Mouse (Mus musculus) stomach, embryonic 16.5 days (tissue): ENCODE data around the gene Arvcf. TPM values are rescaled to one million over a fixed set of nuclear protein-coding genes. Genes with fewer than 3 reads are reported as not detected.

Experiments used
- ATAC-seq: fragments of 200-750 bp; cut with Nextera tagmentation; 2 replicates; pipeline ENCODE4 v1.8.0; 2017; ENCODE audit warnings: moderate number of reproducible peaks, moderate TSS enrichment; ENCODE audit not compliant: insufficient read depth, low FRiP score
- H3K27ac ChIP-seq: fragments of 300-500 bp; sonication (generic); 2 replicates; pipeline ENCODE4 v1.5.1; 2014; ENCODE audit warnings: low read length
- H3K27me3 ChIP-seq: fragments of 300-500 bp; sonication (generic); 2 replicates; pipeline ENCODE4 v1.6.1; 2014; ENCODE audit warnings: low read length, control low read depth, mixed read lengths; ENCODE audit not compliant: control insufficient read depth, insufficient read depth
- H3K36me3 ChIP-seq: fragments of 300-500 bp; sonication (generic); 2 replicates; pipeline ENCODE4 v1.6.1; 2014; ENCODE audit warnings: low read length; ENCODE audit not compliant: control insufficient read depth, insufficient read depth
- H3K4me1 ChIP-seq: fragments of 300-500 bp; sonication (generic); 2 replicates; pipeline ENCODE4 v1.6.1; 2014; ENCODE audit warnings: low read length, control low read depth, mixed read lengths; ENCODE audit not compliant: control insufficient read depth, insufficient read depth
- H3K4me2 ChIP-seq: fragments of 300-500 bp; sonication (generic); 2 replicates; pipeline ENCODE4 v1.6.1; 2014; ENCODE audit warnings: low read depth, low read length, mixed read lengths
- H3K4me3 ChIP-seq: fragments of 300-500 bp; sonication (generic); replicated peaks from 2 replicates; pipeline ENCODE4 v1.5.1; 2014; ENCODE audit warnings: mild to moderate bottlenecking, low read length
- H3K9ac ChIP-seq: fragments of 300-500 bp; sonication (generic); 2 replicates; pipeline ENCODE4 v1.6.1; 2014; ENCODE audit warnings: low read length
- H3K9me3 ChIP-seq: fragments of 300-500 bp; sonication (generic); replicated peaks from 2 replicates; pipeline ENCODE4 v1.6.1; 2016; ENCODE audit warnings: low read length, control low read depth; ENCODE audit not compliant: control insufficient read depth
- WGBS: fragments of 180-500 bp; shearing (Covaris S2); extraction: QIAGEN DNeasy Blood & Tissue Kit; methylation state at CpG from one replicate; pipeline ENCODE4 v1.1.7; 2014; 5-methylcytosine and 5-hydroxymethylcytosine counted together
- polyA plus RNA-seq: library from polyadenylated mRNA; unstranded; fragments of >200 nt; fragmentation: Nextera tagmentation; extraction: Ambion mirVana; gene quantifications from 2 replicates; pipeline ENCODE4 v1.2.1, GENCODE M21; 2015

The Arvcf gene
- polyA plus RNA-seq, 1 experiment from 2014 or later, result 25.3 TPM

GRCm38 (mm10) chr16:18395620-18396036, 47.6 kb downstream of the Arvcf start:
- 32% methylated on average over 6 of the region's 7 CpGs for WGBS
- peak overlapping the region; percentile 54 for H3K27ac ChIP-seq
- no peaks in the 10 kb centered on the region for H3K9me3 ChIP-seq
- 0 out of 2 replicates have a peak overlapping the region, but pooled peaks have one; percentile 19 for H3K4me2 ChIP-seq
- ATAC-seq, result no peak
- H3K4me1 ChIP-seq, result peaks cover 42% of the 10 kb centered on the region
- H3K4me3 ChIP-seq, result no peak overlapping the region
- no peaks in the 10 kb centered on the region for H3K27me3 ChIP-seq
- 0 out of 2 replicates have a peak overlapping the region, but pooled peaks have one; percentile 3 for H3K9ac ChIP-seq
- H3K36me3 ChIP-seq, result no peaks in the 10 kb centered on the region

- no peak overlapping the region for H3K4me2 ChIP-seq
- peaks cover 42% of the 10 kb centered on the region for H3K4me1 ChIP-seq
- 62% methylated on average over 2 of the region's 2 CpGs for WGBS
- no peaks in the 10 kb centered on the region for H3K36me3 ChIP-seq
- no peak for ATAC-seq
- H3K9ac ChIP-seq, result peak overlapping the region; percentile 7; the same call in 1 of the 2 replicates
- H3K4me3 ChIP-seq, result no peak overlapping the region
- no peaks in the 10 kb centered on the region for H3K27me3 ChIP-seq
- no peaks in the 10 kb centered on the region for H3K9me3 ChIP-seq
- H3K27ac ChIP-seq, result peak overlapping the region; percentile 54
These were observed 48.2 kb downstream of the Arvcf start for GRCm38 (mm10) chr16:18396201-18396600.

DNA sequence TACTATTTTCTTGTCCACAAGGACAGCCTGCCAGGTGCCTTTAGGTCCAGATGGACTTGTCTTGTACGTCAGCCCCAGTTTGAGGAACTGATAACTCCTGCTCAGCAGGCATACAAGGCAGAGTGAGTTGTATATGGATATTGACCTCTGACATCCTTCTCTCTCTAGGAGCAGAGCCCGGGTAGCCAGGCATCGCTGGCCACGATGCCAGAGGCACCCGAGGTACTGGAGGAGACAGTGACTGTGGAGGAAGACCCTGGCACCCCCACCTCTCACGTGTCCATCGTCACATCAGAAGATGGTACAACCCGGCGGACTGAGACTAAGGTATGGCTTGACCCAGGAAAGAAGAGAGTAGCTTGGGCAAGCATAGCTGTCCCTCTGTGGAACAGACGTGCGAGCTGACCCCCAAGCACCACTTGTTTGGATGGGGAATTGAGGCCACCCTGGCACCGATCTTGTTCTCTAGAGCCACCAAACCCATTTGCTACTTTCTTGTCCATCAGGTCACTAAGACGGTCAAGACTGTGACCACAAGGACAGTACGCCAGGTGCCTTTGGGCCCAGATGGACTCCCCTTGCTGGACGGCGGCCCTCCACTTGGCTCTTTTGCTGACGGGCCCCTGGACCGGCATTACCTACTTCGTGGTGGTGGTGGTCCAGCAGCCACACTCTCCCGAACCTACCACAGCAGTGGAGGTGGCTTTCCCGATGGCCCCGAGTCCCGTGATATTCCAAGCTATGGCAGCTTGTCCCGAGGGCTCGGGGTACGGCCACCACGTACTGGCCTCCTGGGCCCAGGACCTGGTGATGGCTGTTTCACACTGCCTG, 49.0 kb downstream of the Arvcf start:
- Histone ChIP-seq H3K4me2 (no peak overlapping the region), H3K4me1 (peaks cover 39% of the 10 kb centered on the region), H3K9me3 (no peaks in the 10 kb centered on the region), H3K27ac (no peak overlapping the region), H3K4me3 (no peak overlapping the region), H3K9ac (peak overlapping the region; percentile 7; the same call in 1 of the 2 replicates), H3K27me3 (no peaks in the 10 kb centered on the region), H3K36me3 (no peaks in the 10 kb centered on the region)
- 95% methylated on average over 27 of the region's 27 CpGs for WGBS
- no peak for ATAC-seq

DNA sequence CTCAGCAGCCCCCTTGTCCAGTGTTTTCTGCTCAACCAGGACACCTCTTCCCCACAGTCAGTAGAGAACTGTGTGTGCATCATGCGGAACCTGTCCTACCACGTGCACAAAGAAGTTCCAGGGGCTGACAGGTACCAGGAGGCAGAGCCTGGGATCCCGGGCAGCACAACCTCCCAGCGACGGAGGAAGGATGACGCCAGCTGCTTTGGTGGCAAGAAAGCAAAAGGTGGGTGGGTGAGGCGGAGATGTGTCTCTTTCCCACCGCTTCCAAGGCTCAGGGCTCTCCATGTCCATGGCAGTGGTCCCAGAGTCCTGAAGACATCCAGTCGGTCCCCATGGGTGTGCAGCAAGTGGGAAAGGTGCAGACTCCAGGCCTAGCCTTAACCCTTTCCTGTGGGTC, 52.0 kb downstream of the Arvcf start:
- no peaks in the 10 kb centered on the region for H3K27me3 ChIP-seq
- ATAC-seq, result no peak
- WGBS, result 66% methylated on average over 9 of the region's 9 CpGs
- H3K4me3 ChIP-seq, result no peak overlapping the region
- H3K27ac ChIP-seq, result no peak overlapping the region
- H3K4me1 ChIP-seq, result peaks cover 22% of the 10 kb centered on the region
- H3K4me2 ChIP-seq, result no peak overlapping the region
- H3K36me3 ChIP-seq, result 0 out of 2 replicates have a peak, but pooled peaks cover 8% of the 10 kb centered on the region
- H3K9ac ChIP-seq, result no peak overlapping the region
- no peaks in the 10 kb centered on the region for H3K9me3 ChIP-seq

GRCm38 (mm10) chr16:18400472-18401216, 52.7 kb downstream of the Arvcf start:
- 0 out of 2 replicates have a peak, but pooled peaks cover 8% of the 10 kb centered on the region for H3K36me3 ChIP-seq
- H3K4me3 ChIP-seq, result no peak overlapping the region
- WGBS, result 38% methylated on average over 7 of the region's 7 CpGs
- H3K4me1 ChIP-seq, result peaks cover 20% of the 10 kb centered on the region
- H3K9ac ChIP-seq, result no peak overlapping the region
- no peak overlapping the region for H3K27ac ChIP-seq
- no peaks in the 10 kb centered on the region for H3K27me3 ChIP-seq
- peak; percentile 51 for ATAC-seq
- no peak overlapping the region for H3K4me2 ChIP-seq
- no peaks in the 10 kb centered on the region for H3K9me3 ChIP-seq

DNA sequence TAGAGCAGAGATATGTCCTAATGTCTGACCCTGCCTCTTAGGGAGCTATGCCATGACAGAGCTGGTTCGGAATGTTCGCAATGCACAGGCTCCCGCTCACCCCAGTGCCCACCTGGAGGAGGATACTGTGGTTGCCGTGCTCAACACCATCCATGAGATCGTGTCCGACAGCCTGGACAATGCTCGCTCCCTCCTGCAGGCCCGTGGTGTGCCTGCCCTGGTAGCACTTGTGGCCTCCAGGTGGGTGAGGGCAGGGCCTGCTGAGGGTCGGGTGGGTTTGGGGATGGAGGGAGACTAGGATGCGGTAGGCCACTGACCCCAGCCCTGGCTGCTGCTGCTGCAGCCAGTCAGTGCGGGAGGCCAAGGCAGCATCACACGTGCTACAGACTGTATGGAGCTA, 55.3 kb downstream of the Arvcf start:
- Histone ChIP-seq H3K4me3 (no peak overlapping the region), H3K9ac (no peak overlapping the region), H3K4me2 (no peak overlapping the region), H3K27ac (no peak overlapping the region), H3K36me3 (0 out of 2 replicates have a peak, but pooled peaks cover 8% of the 10 kb centered on the region), H3K4me1 (peaks cover 7% of the 10 kb centered on the region; the same call in 1 of the 2 replicates), H3K27me3 (no peaks in the 10 kb centered on the region), H3K9me3 (no peaks in the 10 kb centered on the region)
- WGBS, result 91% methylated on average over 12 of the region's 12 CpGs
- ATAC-seq, result no peak

- no peaks in the 10 kb centered on the region for H3K9me3 ChIP-seq
- WGBS, result 75% methylated on average over 13 of the region's 13 CpGs
- no peaks in the 10 kb centered on the region for H3K27me3 ChIP-seq
- H3K4me3 ChIP-seq, result no peak overlapping the region
- peaks cover 5% of the 10 kb centered on the region; the same call in 1 of the 2 replicates for H3K4me1 ChIP-seq
- H3K27ac ChIP-seq, result no peak overlapping the region
- ATAC-seq, result no peak
- H3K36me3 ChIP-seq, result 0 out of 2 replicates have a peak, but pooled peaks cover 8% of the 10 kb centered on the region
- no peak overlapping the region for H3K4me2 ChIP-seq
- H3K9ac ChIP-seq, result no peak overlapping the region
These were observed 57.3 kb downstream of the Arvcf start for GRCm38 (mm10) chr16:18405091-18405854.

DNA sequence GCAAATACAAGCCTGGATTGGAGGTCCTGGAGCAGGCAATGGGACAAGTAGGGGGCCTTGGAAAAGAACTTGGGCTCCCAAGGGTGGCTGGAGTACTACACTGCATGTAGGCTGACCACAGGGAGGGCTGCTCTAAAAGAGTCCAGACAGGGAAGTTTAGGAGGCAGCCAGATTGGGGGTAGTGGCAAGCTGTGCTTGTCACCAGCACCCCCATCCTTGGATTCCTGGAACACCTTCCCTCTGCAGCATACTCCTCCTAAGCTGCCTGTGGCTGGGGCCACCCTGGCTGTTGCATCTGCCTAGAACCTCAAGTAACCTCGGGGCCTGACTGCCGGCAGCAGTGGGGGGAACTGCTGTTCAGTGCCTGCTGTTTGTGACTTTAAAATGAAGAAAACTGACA, 57.9 kb downstream of the Arvcf start:
- ATAC-seq, result no peak
- Histone ChIP-seq H3K27me3 (no peaks in the 10 kb centered on the region), H3K36me3 (0 out of 2 replicates have a peak, but pooled peaks cover 8% of the 10 kb centered on the region)

More for the DNA sequence above, 57.9 kb downstream of the Arvcf start:
- WGBS, result 70% methylated on average over 2 of the region's 2 CpGs
- 0 out of 2 replicates have a peak overlapping the region, but pooled peaks have one; percentile 24 for H3K9ac ChIP-seq
- H3K9me3 ChIP-seq, result no peaks in the 10 kb centered on the region
- H3K4me2 ChIP-seq, result no peak overlapping the region
- H3K4me1 ChIP-seq, result peaks cover 4% of the 10 kb centered on the region; the same call in 1 of the 2 replicates
- H3K27ac ChIP-seq, result no peak overlapping the region
- H3K4me3 ChIP-seq, result no peak overlapping the region
